Mouse (Mus musculus) heart, embryonic 16.5 days (tissue): ENCODE data around the gene Ttc3. TPM values are rescaled to one million over a fixed set of nuclear protein-coding genes. Genes with fewer than 3 reads are reported as not detected.
A peak's percentile ranks its signal among the peaks of the same experiment; 100 is the strongest.

Experiments
- ATAC-seq: fragments of 200-750 bp; cut with Nextera tagmentation; replicated peaks from 2 replicates; pipeline ENCODE4 v1.8.0; 2017; ENCODE audit warnings: moderate number of reproducible peaks; ENCODE audit not compliant: insufficient read depth, low FRiP score; ENCODE audit errors: extremely low read depth
- H3K27ac ChIP-seq: fragments of 300-500 bp; sonication (generic); 2 replicates; pipeline ENCODE4 v1.5.1; 2014; ENCODE audit warnings: mild to moderate bottlenecking, low read length, control low read depth, moderate library complexity
- H3K27me3 ChIP-seq: fragments of 300-500 bp; sonication (generic); 2 replicates; pipeline ENCODE4 v1.6.1; 2014; ENCODE audit warnings: low read length, mixed read lengths; ENCODE audit not compliant: control insufficient read depth, insufficient read depth
- H3K36me3 ChIP-seq: fragments of 300-500 bp; sonication (generic); 2 replicates; pipeline ENCODE4 v1.6.1; 2014; ENCODE audit not compliant: control insufficient read depth, insufficient read depth
- H3K4me1 ChIP-seq: fragments of 300-500 bp; sonication (generic); 2 replicates; pipeline ENCODE4 v1.6.1; 2014; ENCODE audit warnings: low read length, mixed read lengths; ENCODE audit not compliant: control insufficient read depth, insufficient read depth
- H3K4me2 ChIP-seq: fragments of 300-500 bp; sonication (generic); 2 replicates; pipeline ENCODE4 v1.6.1; 2014; ENCODE audit warnings: low read depth, mild to moderate bottlenecking, control low read depth, low read length
- H3K4me3 ChIP-seq: fragments of 300-500 bp; sonication (generic); 2 replicates; pipeline ENCODE4 v1.5.1; 2014; ENCODE audit warnings: mild to moderate bottlenecking, control low read depth, low read length
- H3K9ac ChIP-seq: fragments of 300-500 bp; sonication (generic); 2 replicates; pipeline ENCODE4 v1.6.1; 2014; ENCODE audit warnings: low read length, control low read depth
- H3K9me3 ChIP-seq: fragments of 300-500 bp; sonication (generic); replicated peaks from 2 replicates; pipeline ENCODE4 v1.6.1; 2016; ENCODE audit warnings: low read length; ENCODE audit not compliant: control insufficient read depth
- WGBS: fragments of 180-500 bp; shearing (Covaris S2); extraction: QIAGEN DNeasy Blood & Tissue Kit; methylation state at CpG from one replicate; pipeline ENCODE4 v1.1.7; 2014; 5-methylcytosine and 5-hydroxymethylcytosine counted together
- polyA plus RNA-seq: library from polyadenylated mRNA; unstranded; fragments of >200 nt; fragmentation: Nextera tagmentation; extraction: Ambion mirVana; gene quantifications from 2 replicates; pipeline ENCODE4 v1.2.1, GENCODE M21; 2015

Ttc3 gene
- polyA plus RNA-seq = 141 and 148 TPM in 2 replicates

- Histone ChIP-seq H3K36me3 (no peaks in the 10 kb centered on the region), H3K27ac (peak within 1 kb of the TSS; percentile 98), H3K4me1 (peaks cover 26% of the 10 kb centered on the region), H3K9ac (peak within 1 kb of the TSS; percentile 89), H3K27me3 (no peaks in the 10 kb centered on the region), H3K4me3 (peak within 1 kb of the TSS; percentile 71), H3K9me3 (no peaks in the 10 kb centered on the region), H3K4me2 (peak within 1 kb of the TSS; percentile 74)
- peak; percentile 84 for ATAC-seq
- WGBS = under 1% methylated on average over 78 of the region's 79 CpGs
Measured at GRCm38 (mm10) chr16:94370173-94370914, at the start of gene Ttc3. Ttc3 (plus strand) TSS chr16:94370618.

GRCm38 (mm10) chr16:94323681-94324080 is 46.7 kb upstream of the Ttc3 start:
- Histone ChIP-seq H3K27me3 (no peaks in the 10 kb centered on the region), H3K27ac (no peak overlapping the region; the same call in 1 of the 2 replicates), H3K4me2 (no peak overlapping the region), H3K4me1 (peaks cover 4% of the 10 kb centered on the region), H3K36me3 (no peaks in the 10 kb centered on the region), H3K4me3 (no peak overlapping the region), H3K9me3 (0 out of 2 replicates have a peak, but pooled peaks cover 3% of the 10 kb centered on the region), H3K9ac (no peak overlapping the region)
- 54% methylated on average over 5 of the region's 5 CpGs for WGBS
- no peak for ATAC-seq

- Histone ChIP-seq H3K4me3 (no peak overlapping the region), H3K27ac (no peak overlapping the region), H3K4me1 (peaks cover 5% of the 10 kb centered on the region), H3K27me3 (no peaks in the 10 kb centered on the region; the same call in 1 of the 2 replicates), H3K9me3 (0 out of 2 replicates have a peak, but pooled peaks cover 3% of the 10 kb centered on the region), H3K36me3 (no peaks in the 10 kb centered on the region), H3K4me2 (no peak overlapping the region), H3K9ac (no peak overlapping the region)
- 87% methylated on average over 3 of the region's 3 CpGs for WGBS
- no peak for ATAC-seq
Measured at GRCm38 (mm10) chr16:94326008-94326407, 44.4 kb upstream of the Ttc3 start.

- WGBS = 1% methylated on average over 63 of the region's 63 CpGs
- no peaks in the 10 kb centered on the region for H3K36me3 ChIP-seq
- peak within 1 kb of the TSS; percentile 5; the same call in 1 of the 2 replicates for H3K27ac ChIP-seq
- H3K9ac ChIP-seq = peak within 1 kb of the TSS; percentile 79
- H3K27me3 ChIP-seq = no peaks in the 10 kb centered on the region; the same call in 1 of the 2 replicates
- H3K4me2 ChIP-seq = peak within 1 kb of the TSS; percentile 95
- H3K9me3 ChIP-seq = no peaks in the 10 kb centered on the region
- peak; percentile 71 for ATAC-seq
- peaks cover 5% of the 10 kb centered on the region for H3K4me1 ChIP-seq
- peak within 1 kb of the TSS; percentile 74 for H3K4me3 ChIP-seq
Measured at GRCm38 (mm10) chr16:94327781-94328711, 42.4 kb upstream of the Ttc3 start, which contains the start of gene Ripply3. Ripply3 (plus strand) TSS chr16:94328420.

GRCm38 (mm10) chr16:94328881-94329867 is 41.2 kb upstream of the Ttc3 start:
- peak overlapping the region; percentile 74 for H3K4me3 ChIP-seq
- H3K27ac ChIP-seq = no peak overlapping the region
- H3K27me3 ChIP-seq = no peaks in the 10 kb centered on the region; the same call in 1 of the 2 replicates
- peak overlapping the region; percentile 95 for H3K4me2 ChIP-seq
- no peak for ATAC-seq
- H3K36me3 ChIP-seq = no peaks in the 10 kb centered on the region
- no peaks in the 10 kb centered on the region for H3K9me3 ChIP-seq
- WGBS = 22% methylated on average over 25 of the region's 25 CpGs
- 0 out of 2 replicates have a peak overlapping the region, but pooled peaks have one; percentile 3 for H3K9ac ChIP-seq
- peaks cover 5% of the 10 kb centered on the region for H3K4me1 ChIP-seq

- Histone ChIP-seq H3K27ac (no peak overlapping the region), H3K36me3 (no peaks in the 10 kb centered on the region), H3K27me3 (no peaks in the 10 kb centered on the region; the same call in 1 of the 2 replicates), H3K4me1 (peaks cover 5% of the 10 kb centered on the region), H3K9ac (no peak overlapping the region), H3K4me3 (no peak overlapping the region), H3K9me3 (no peaks in the 10 kb centered on the region), H3K4me2 (no peak overlapping the region)
- 83% methylated on average over 5 of the region's 5 CpGs for WGBS
- ATAC-seq = no peak
Measured at GRCm38 (mm10) chr16:94330429-94330828, 40.0 kb upstream of the Ttc3 start.

- Histone ChIP-seq H3K27me3 (no peaks in the 10 kb centered on the region; the same call in 1 of the 2 replicates), H3K9ac (no peak overlapping the region), H3K4me3 (no peak overlapping the region), H3K36me3 (no peaks in the 10 kb centered on the region), H3K9me3 (no peaks in the 10 kb centered on the region), H3K4me1 (peaks cover 5% of the 10 kb centered on the region), H3K27ac (no peak overlapping the region), H3K4me2 (no peak overlapping the region)
- ATAC-seq = no peak
- WGBS = 84% methylated on average over 9 of the region's 9 CpGs
Measured at GRCm38 (mm10) chr16:94331233-94331885, 39.1 kb upstream of the Ttc3 start.

- Histone ChIP-seq H3K4me2 (no peak overlapping the region), H3K4me1 (peaks cover 5% of the 10 kb centered on the region), H3K4me3 (no peak overlapping the region), H3K9me3 (no peaks in the 10 kb centered on the region), H3K36me3 (no peaks in the 10 kb centered on the region), H3K27me3 (no peaks in the 10 kb centered on the region; the same call in 1 of the 2 replicates), H3K9ac (no peak overlapping the region), H3K27ac (no peak overlapping the region)
- 65% methylated on average over 5 of the region's 5 CpGs for whole genome bisulfite sequencing
- ATAC-seq = no peak
Measured at GRCm38 (mm10) chr16:94331886-94332252, 38.5 kb upstream of the Ttc3 start.
